Mouse (Mus musculus) hematopoietic stem cell, adult 5-6 weeks (primary cell): ENCODE results near the gene Alyref. TPM values are rescaled to one million over a fixed set of nuclear protein-coding genes. Genes with fewer than 3 reads are reported as not detected.

Experiments
- ATAC-seq, 2 experiments: fragments of 125-278 bp in 1 of 2; replicated peaks in 1 of 2; 2 replicates each; pipeline ENCODE4 v1.8.0; 2016 to 2017; ENCODE audit warnings: inconsistent platforms in 2 of 2, mild to moderate bottlenecking in 2 of 2, moderate number of reproducible peaks in 2 of 2, low read depth in 1 of 2, moderate TSS enrichment in 1 of 2; ENCODE audit not compliant: low FRiP score in 2 of 2, poor library complexity in 2 of 2, severe bottlenecking in 2 of 2, insufficient read depth in 1 of 2, low TSS enrichment in 1 of 2
- total RNA-seq: library from RNA; stranded (forward); fragments of 172-1452, 232-1000 nt; gene quantifications from 2 replicates; pipeline ENCODE4 v1.2.3, GENCODE M21; 2017

Alyref gene
- total RNA-seq, 1 experiment from 2014 or later, result 110 TPM

- no peak for ATAC-seq
Measured at GRCm38 (mm10) chr11:120580871-120581331, 17.3 kb downstream of the Alyref start.

GRCm38 (mm10) chr11:120580190-120580589 lies 18.0 kb downstream of the Alyref start:
- peak in 1 of 2 experiments; percentile 29; a peak in 2 of 4 replicates for ATAC-seq

GRCm38 (mm10) chr11:120579316-120580107 lies 18.7 kb downstream of the Alyref start:
- no peak; a peak in 1 of 4 replicates for ATAC-seq

- ATAC-seq, result no peak
Measured at GRCm38 (mm10) chr11:120578694-120579243, 19.4 kb downstream of the Alyref start.

GRCm38 (mm10) chr11:120578024-120578693 lies 20.0 kb downstream of the Alyref start:
- ATAC-seq, result no peak

- ATAC-seq, result no peak
Measured at GRCm38 (mm10) chr11:120577211-120578023, 20.7 kb downstream of the Alyref start.

- no peak for ATAC-seq
Measured at GRCm38 (mm10) chr11:120576365-120576981, 21.7 kb downstream of the Alyref start.

GRCm38 (mm10) chr11:120575940-120576339 lies 22.2 kb downstream of the Alyref start:
- ATAC-seq, result no peak

GRCm38 (mm10) chr11:120575046-120575445 lies 23.1 kb downstream of the Alyref start:
- ATAC-seq, result no peak

GRCm38 (mm10) chr11:120574278-120574600 lies 23.9 kb downstream of the Alyref start:
- ATAC-seq, result no peak

GRCm38 (mm10) chr11:120573585-120574277 lies 24.4 kb downstream of the Alyref start:
- no peak; a peak in 1 of 4 replicates for ATAC-seq

- peak; percentile 84 to 89 for ATAC-seq
Measured at GRCm38 (mm10) chr11:120572752-120573584, 25.2 kb downstream of the Alyref start, which contains the start of gene P4hb. Gene P4hb (minus strand): TSS chr11:120573253.

- no peak for ATAC-seq
Measured at GRCm38 (mm10) chr11:120572417-120572751, 25.8 kb downstream of the Alyref start.

GRCm38 (mm10) chr11:120571754-120572416 lies 26.3 kb downstream of the Alyref start:
- ATAC-seq, result no peak

- ATAC-seq, result no peak; a peak in 1 of 4 replicates
Measured at GRCm38 (mm10) chr11:120571122-120571521, 27.0 kb downstream of the Alyref start.
